Comparison of ENCODE assay signal across 19 mouse cellular contexts in the genomic region with DNA sequence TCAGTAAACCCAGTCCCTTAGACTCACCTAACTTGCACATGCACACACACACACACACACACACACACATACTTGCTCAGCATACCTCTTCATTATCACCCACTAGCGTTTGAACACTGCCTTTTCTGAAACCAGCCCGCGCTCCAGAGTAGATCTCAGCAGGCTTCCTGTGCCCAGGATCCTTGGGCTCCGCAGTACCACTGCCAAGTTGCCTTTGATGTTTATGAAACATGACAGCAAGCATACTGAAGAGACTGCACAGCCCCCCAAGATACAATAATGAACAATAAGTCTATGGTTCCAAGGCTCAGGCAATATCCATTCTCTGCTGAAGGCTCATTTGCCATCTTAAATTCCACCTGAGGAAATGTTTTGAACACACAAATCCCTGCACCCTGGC. TPM values are rescaled to one million over a fixed set of nuclear protein-coding genes. Genes with fewer than 3 reads are reported as not detected.
"Had no signal": no experiment of that assay in that cellular context is flagged by ENCODE, and none has a peak within 500 bp of the region (broad histone marks: within the 10 kb centered on the region; RNA-seq: fewer than 3 reads in every experiment).

No protein-coding gene starts in this region.

- H3K27ac ChIP-seq: layer of hippocampus, adult 2 months; limb, embryonic 10.5 days; liver, embryonic 15.5 days; neural tube, embryonic 13.5 days had no signal

- H3K4me3 ChIP-seq: layer of hippocampus, adult 2 months; limb, embryonic 10.5 days; liver, embryonic 15.5 days; neural tube, embryonic 13.5 days had no signal

- H3K27me3 ChIP-seq: liver, embryonic 15.5 days; neural tube, embryonic 13.5 days had no signal

- H3K9me3 ChIP-seq: limb, embryonic 10.5 days; liver, embryonic 15.5 days; neural tube, embryonic 13.5 days had no signal

- H3K36me3 ChIP-seq: limb, embryonic 10.5 days; liver, embryonic 15.5 days; neural tube, embryonic 13.5 days had no signal

- H3K4me1 ChIP-seq: limb, embryonic 10.5 days; liver, embryonic 15.5 days; neural tube, embryonic 13.5 days had no signal

- H3K9ac ChIP-seq: liver, embryonic 15.5 days; neural tube, embryonic 13.5 days had no signal

- DNase-seq: kidney, adult 8-10 months; kidney, postnatal 10 days; kidney, postnatal 4 days; lung, adult 2 months; lung, postnatal 36 days; right cerebral cortex, adult 18-20 months; right cerebral cortex, postnatal 25 days; thymus, postnatal 36 days had no signal

- ATAC-seq: intestine, postnatal 0 days; lung, postnatal 0 days had no signal

- H3K4me2 ChIP-seq: liver, embryonic 11.5 days; liver, embryonic 15.5 days; neural tube, embryonic 13.5 days had no signal

RNA-seq across cellular contexts. Expression of a gene that starts 1.8 kb away (rescaled TPM):
- total RNA-seq: megakaryocyte progenitor cell, adult 5-6 weeks had no signal
- polyA plus RNA-seq: intestine, postnatal 0 days; limb, embryonic 10.5 days; limb, embryonic 14.5 days; liver, embryonic 11.5 days; liver, embryonic 15.5 days; lung, adult 2 months; lung, postnatal 0 days; neural tube, embryonic 13.5 days; small intestine, adult 2 months; stomach, embryonic 16.5 days had no signal
